Mouse (Mus musculus): Measurements from ENCODE around the gene Cga.
"Not testable (repeated sequence)": the region's sequence is repeated elsewhere in the genome, so short reads cannot be mapped to it uniquely, and the experiment has no call there.

The Cga gene

DNA sequence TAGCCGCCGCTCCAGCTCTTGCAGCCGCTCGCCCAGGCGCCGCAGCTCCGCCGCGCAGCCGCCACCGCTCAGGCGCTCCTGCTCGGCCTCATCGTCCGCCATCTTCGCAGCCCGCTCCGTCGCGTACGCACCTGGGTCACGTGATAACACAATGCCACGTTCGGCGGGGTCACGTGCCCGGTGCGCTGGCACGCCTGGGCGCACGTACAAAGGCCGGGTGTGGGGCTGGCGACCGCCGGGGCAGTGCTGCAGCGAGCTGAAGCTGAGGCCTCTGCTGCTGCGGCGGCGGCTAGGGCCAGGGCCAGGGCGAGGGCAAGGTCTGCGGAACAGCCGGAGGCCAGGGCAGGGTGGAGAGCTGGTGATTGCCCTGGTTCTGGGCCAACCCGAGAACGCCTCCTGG is 10.8 kb upstream of the Cga start, which contains the start of gene Zfp292:
Zfp292 (minus strand) TSS at position 143 of the 400 bp plus-strand sequence.
- H3K36me3 ChIP-seq (ENCODE audit: control insufficient read depth, insufficient read depth, low read length, poor library complexity, severe bottlenecking), result no peaks in the 10 kb centered on the region
- peak; percentile 95 for DNase-seq (ENCODE audit: low read depth, low spot score)

GRCm38 (mm10) chr4:34883366-34884029 is 10.1 kb upstream of the Cga start:
- no peaks in the 10 kb centered on the region for H3K27me3 ChIP-seq (ENCODE audit: control insufficient read depth, insufficient read depth, low read length, poor library complexity, severe bottlenecking)
- no peak for DNase-seq (ENCODE audit: low read depth, low spot score)
- no peaks in the 10 kb centered on the region for H3K36me3 ChIP-seq (ENCODE audit: control insufficient read depth, insufficient read depth, low read length, poor library complexity, severe bottlenecking)

More for the DNA sequence above, 10.8 kb upstream of the Cga start, which contains the start of gene Zfp292:
- no peaks in the 10 kb centered on the region for H3K27me3 ChIP-seq (ENCODE audit: control insufficient read depth, insufficient read depth, low read length, poor library complexity, severe bottlenecking)

DNA sequence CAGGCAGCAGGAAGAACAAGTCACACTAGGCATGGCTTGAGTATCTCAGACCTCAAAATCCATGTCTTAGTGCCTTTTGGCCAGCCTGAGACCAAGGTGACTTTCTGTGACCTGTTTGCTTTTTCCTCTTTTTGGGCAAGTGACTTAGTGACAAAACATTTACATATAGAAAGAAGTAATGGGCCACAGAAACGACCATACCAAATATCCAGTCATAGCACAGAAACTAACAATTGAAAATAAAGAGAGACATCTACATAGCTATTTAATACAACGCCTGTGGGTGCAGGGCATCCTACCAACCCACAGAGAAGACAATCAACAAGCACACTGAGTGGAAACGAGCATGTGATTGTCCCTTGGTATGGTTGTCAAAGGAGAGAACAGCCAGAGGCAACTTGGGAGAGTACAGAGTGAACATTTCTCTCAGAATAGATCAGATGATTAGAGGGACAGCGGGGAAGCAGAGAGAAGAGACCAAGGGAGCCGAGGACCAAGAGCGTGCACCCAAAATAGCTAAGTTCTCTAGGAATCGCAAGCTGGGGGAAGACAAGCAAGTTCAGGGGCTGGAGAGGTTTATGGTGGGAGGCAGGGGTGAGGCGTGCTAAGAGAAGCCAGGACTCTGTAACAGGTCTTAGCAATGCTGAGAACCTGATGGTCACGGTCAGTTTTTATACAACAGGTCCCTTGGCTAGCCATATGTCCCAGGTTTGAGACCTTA is 7.8 kb upstream of the Cga start:
- Histone ChIP-seq H3K27me3 (ENCODE audit: control insufficient read depth, insufficient read depth, low read length, poor library complexity, severe bottlenecking) (no peaks in the 10 kb centered on the region), H3K36me3 (ENCODE audit: control insufficient read depth, insufficient read depth, low read length, poor library complexity, severe bottlenecking) (no peaks in the 10 kb centered on the region)
- DNase-seq (ENCODE audit: low read depth, low spot score), result no peak

DNA sequence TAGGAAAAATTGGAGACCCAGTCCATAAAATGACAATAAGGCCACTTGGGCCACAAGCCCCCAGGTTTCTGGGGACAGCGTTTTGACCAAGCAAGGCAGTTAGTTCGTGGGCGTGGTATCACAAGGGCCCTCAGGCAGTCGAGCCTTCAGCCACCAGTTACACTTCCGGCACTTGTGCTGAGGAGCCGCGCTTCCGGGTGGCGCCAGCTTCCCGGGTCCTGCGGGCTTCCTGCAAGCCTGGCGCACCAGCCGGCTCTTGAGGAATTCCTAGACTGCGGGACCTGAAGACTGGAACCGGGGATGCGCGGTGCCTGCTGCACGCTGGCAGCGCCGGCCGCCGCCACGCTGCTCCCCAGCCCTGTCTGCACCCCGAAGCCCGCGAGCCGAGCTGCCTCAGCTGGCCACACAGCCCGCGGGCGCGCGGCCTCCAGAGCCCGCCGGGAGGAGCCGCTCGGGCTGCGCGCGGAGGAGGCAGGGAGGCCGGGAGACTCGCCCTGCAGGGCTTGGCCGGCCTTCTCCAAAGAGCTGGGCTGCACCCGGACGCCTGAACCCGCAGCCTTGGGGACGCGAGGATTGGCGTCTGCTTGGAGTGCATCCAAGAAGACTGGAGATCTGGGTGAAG is 7.0 kb upstream of the Cga start:
- H3K36me3 ChIP-seq (ENCODE audit: control insufficient read depth, insufficient read depth, low read length, poor library complexity, severe bottlenecking), result no peaks in the 10 kb centered on the region
- H3K27me3 ChIP-seq (ENCODE audit: control insufficient read depth, insufficient read depth, low read length, poor library complexity, severe bottlenecking), result no peaks in the 10 kb centered on the region
- DNase-seq (ENCODE audit: low read depth, low spot score), result peak; percentile 80

DNA sequence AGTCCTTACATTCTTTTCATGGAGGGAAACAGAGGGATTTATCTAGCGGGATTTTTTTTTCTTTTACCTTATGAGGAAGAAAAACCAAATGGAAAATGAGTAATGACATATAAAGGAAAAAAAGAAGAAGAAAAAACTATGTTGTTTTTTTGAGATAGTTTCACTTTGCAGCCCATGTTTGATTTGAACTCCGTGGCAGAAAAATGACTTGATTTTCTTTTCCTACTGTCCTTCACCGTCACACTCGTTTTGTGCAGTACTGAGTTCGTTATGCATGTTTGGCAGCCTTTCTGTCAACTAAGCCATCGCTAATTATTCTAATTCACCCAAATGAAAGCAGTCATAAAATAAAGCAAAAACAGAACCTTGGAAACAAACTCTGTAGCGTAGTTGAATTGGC is 6.3 kb upstream of the Cga start:
- Histone ChIP-seq H3K27me3 (ENCODE audit: control insufficient read depth, insufficient read depth, low read length, poor library complexity, severe bottlenecking) (no peaks in the 10 kb centered on the region), H3K36me3 (ENCODE audit: control insufficient read depth, insufficient read depth, low read length, poor library complexity, severe bottlenecking) (no peaks in the 10 kb centered on the region)
- DNase-seq (ENCODE audit: low read depth, low spot score), result no peak

- H3K27me3 ChIP-seq (ENCODE audit: control insufficient read depth, insufficient read depth, low read length, poor library complexity, severe bottlenecking), result no peaks in the 10 kb centered on the region
- no peaks in the 10 kb centered on the region for H3K36me3 ChIP-seq (ENCODE audit: control insufficient read depth, insufficient read depth, low read length, poor library complexity, severe bottlenecking)
- DNase-seq (ENCODE audit: low read depth, low spot score), result no peak
Observed at GRCm38 (mm10) chr4:34889101-34889811, 4.3 kb upstream of the Cga start.

DNA sequence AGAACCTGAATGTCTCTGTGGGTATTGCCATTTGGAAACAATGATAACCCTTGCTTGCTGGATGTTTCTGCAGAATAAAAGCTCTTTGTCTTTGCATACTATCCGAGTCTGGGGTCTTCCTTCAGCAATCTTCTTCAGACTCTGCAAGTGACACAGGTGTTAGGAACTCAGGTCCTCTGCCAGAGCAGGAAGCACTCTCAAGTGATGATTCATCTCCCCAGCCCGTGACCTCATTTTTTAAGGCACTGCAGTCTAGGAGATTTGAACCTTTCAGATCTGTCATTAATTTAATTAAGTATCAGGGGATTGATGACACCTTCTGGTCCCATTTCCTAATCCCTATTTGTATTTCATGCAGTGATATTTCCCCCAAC is 3.8 kb upstream of the Cga start:
- H3K36me3 ChIP-seq (ENCODE audit: control insufficient read depth, insufficient read depth, low read length, poor library complexity, severe bottlenecking), result no peaks in the 10 kb centered on the region
- no peaks in the 10 kb centered on the region for H3K27me3 ChIP-seq (ENCODE audit: control insufficient read depth, insufficient read depth, low read length, poor library complexity, severe bottlenecking)
- DNase-seq (ENCODE audit: low read depth, low spot score), result no peak

DNA sequence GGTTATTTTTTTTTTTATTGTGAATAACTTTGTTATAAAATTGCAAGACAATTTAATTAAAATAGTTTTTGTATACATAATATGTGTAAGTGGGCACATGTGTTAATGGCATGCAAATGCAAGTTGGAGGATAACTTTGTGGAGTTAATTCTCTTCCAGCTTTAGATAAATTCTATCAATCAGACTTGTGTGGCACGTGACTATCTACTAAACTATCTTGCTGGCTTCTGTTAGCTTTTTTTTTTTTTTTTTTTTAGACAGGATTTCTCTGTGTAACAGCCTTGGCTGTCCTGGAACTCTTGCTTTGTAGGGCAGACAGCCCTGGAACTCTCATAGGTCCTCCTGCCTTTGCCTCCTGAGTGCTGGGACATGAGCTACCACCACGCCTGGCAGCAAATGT is 4.9 kb downstream of the Cga start:
- no peaks in the 10 kb centered on the region for H3K36me3 ChIP-seq (ENCODE audit: control insufficient read depth, insufficient read depth, low read length, poor library complexity, severe bottlenecking)
- H3K27me3 ChIP-seq (ENCODE audit: control insufficient read depth, insufficient read depth, low read length, poor library complexity, severe bottlenecking), result no peaks in the 10 kb centered on the region
- DNase-seq (ENCODE audit: low read depth, low spot score), result no peak

- H3K27me3 ChIP-seq (ENCODE audit: control insufficient read depth, insufficient read depth, low read length, poor library complexity, severe bottlenecking), result no peaks in the 10 kb centered on the region
- no peaks in the 10 kb centered on the region for H3K36me3 ChIP-seq (ENCODE audit: control insufficient read depth, insufficient read depth, low read length, poor library complexity, severe bottlenecking)
- no peak for DNase-seq (ENCODE audit: low read depth, low spot score)
Observed at GRCm38 (mm10) chr4:34899322-34899721, 5.7 kb downstream of the Cga start.

DNA sequence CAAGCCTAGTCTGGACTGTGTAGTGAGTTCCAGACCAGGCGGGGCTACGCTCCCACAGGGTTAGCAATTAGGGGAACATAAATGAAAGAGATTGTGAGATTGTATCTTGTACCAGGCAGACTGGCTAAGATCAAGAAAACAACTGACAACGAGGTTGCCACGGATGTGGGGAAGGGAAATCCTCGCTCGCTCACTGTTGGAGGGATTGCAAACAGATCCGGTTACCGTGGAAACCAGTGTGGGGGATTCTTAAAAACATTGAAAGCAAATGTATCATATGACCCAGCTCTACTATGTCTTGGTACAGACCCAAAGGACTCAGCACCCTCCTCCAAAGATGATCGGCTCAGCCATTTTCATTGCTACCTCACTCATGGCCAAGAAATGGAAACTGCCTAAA is 6.6 kb downstream of the Cga start:
- DNase-seq (ENCODE audit: low read depth, low spot score), result no peak
- H3K27me3 ChIP-seq (ENCODE audit: control insufficient read depth, insufficient read depth, low read length, poor library complexity, severe bottlenecking), result no peaks in the 10 kb centered on the region
- no peaks in the 10 kb centered on the region for H3K36me3 ChIP-seq (ENCODE audit: control insufficient read depth, insufficient read depth, low read length, poor library complexity, severe bottlenecking)

DNA sequence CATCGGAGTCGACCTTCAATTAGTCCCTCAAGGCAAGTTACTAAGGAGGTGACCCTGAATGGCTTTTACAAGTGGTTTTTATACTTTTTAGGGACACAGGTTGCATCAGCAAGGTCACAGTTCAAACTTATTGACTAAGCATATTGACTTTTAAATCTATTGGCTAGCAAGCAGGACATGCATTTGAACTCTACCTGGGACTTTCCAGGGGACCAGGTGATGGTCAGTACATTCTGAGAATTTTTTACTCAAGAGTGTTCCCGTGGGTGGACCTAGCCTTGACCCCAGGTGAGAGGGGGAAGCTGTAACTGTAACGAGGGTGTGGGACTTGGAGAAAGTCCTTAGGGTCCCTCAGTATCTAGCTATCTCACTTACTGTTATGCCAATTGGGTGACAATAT is 7.6 kb downstream of the Cga start:
- no peaks in the 10 kb centered on the region for H3K36me3 ChIP-seq (ENCODE audit: control insufficient read depth, insufficient read depth, low read length, poor library complexity, severe bottlenecking)
- no peak for DNase-seq (ENCODE audit: low read depth, low spot score)
- H3K27me3 ChIP-seq (ENCODE audit: control insufficient read depth, insufficient read depth, low read length, poor library complexity, severe bottlenecking), result no peaks in the 10 kb centered on the region

GRCm38 (mm10) chr4:34901582-34901981 is 8.0 kb downstream of the Cga start:
- not testable (repeated sequence) for DNase-seq (ENCODE audit: low read depth, low spot score); H3K27me3 ChIP-seq (ENCODE audit: control insufficient read depth, insufficient read depth, low read length, poor library complexity, severe bottlenecking); H3K36me3 ChIP-seq (ENCODE audit: control insufficient read depth, insufficient read depth, low read length, poor library complexity, severe bottlenecking)

- H3K36me3 ChIP-seq (ENCODE audit: control insufficient read depth, insufficient read depth, low read length, poor library complexity, severe bottlenecking), result no peaks in the 10 kb centered on the region
- H3K27me3 ChIP-seq (ENCODE audit: control insufficient read depth, insufficient read depth, low read length, poor library complexity, severe bottlenecking), result no peaks in the 10 kb centered on the region
- peak; percentile 70 for DNase-seq (ENCODE audit: low read depth, low spot score)
Observed at GRCm38 (mm10) chr4:34905396-34905795, 11.8 kb downstream of the Cga start.

DNA sequence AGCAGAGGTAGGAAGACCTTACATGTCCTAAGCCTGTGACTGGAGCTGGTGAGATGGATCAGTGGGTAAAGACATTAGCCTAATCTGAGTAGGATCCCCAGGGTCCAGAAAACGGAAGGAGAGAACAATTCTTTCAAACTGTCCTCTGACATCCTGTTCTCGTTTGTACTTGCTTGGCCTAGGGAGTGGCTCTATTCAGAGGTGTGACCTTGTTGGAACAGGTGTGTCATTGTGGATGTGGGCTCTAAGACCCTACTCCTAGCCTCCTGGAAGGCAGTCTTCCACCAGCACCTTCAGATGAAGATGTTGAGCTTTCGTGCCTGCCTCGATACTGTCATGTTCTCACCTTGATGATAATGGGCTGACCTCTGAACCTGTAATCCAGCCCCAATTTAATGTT is 12.6 kb downstream of the Cga start:
- no peak for DNase-seq (ENCODE audit: low read depth, low spot score)
- no peaks in the 10 kb centered on the region for H3K27me3 ChIP-seq (ENCODE audit: control insufficient read depth, insufficient read depth, low read length, poor library complexity, severe bottlenecking)
- no peaks in the 10 kb centered on the region for H3K36me3 ChIP-seq (ENCODE audit: control insufficient read depth, insufficient read depth, low read length, poor library complexity, severe bottlenecking)

GRCm38 (mm10) chr4:34907026-34907425 is 13.4 kb downstream of the Cga start:
- no peaks in the 10 kb centered on the region for H3K36me3 ChIP-seq (ENCODE audit: control insufficient read depth, insufficient read depth, low read length, poor library complexity, severe bottlenecking)
- H3K27me3 ChIP-seq (ENCODE audit: control insufficient read depth, insufficient read depth, low read length, poor library complexity, severe bottlenecking), result no peaks in the 10 kb centered on the region
- DNase-seq (ENCODE audit: low read depth, low spot score), result no peak

Measured in splenic B cell, adult 2 months (primary cell).